Mouse (Mus musculus) heart, adult 2 months (tissue): ENCODE measurements around the gene Pias3. TPM values are rescaled to one million over a fixed set of nuclear protein-coding genes. Genes with fewer than 3 reads are reported as not detected.

Experiments used
- DNase-seq, 2 experiments: peaks; one replicate each; pipeline ENCODE4 v3.0.0; 2021
- H3K27ac ChIP-seq: fragments of 200-600 bp; 2 replicates; pipeline ENCODE4 v1.8.1; 2022
- H3K27me3 ChIP-seq: fragments of 200-500 bp; 2 replicates; pipeline ENCODE4 v1.6.1; 2012; ENCODE audit warnings: mild to moderate bottlenecking, low read length, inconsistent platforms, mixed read lengths; ENCODE audit not compliant: control insufficient read depth, insufficient read depth
- H3K36me3 ChIP-seq: fragments of 200-500 bp; 2 replicates; pipeline ENCODE4 v1.6.1; 2012; ENCODE audit warnings: low read length, inconsistent platforms; ENCODE audit not compliant: control insufficient read depth, insufficient read depth
- H3K4me1 ChIP-seq: fragments of 200-500 bp; 2 replicates; pipeline ENCODE4 v1.6.1; 2011; ENCODE audit warnings: low read length; ENCODE audit not compliant: control insufficient read depth, insufficient read depth
- H3K4me3 ChIP-seq: fragments of 200-600 bp; 2 replicates; pipeline ENCODE4 v1.8.1; 2022
- H3K79me2 ChIP-seq: fragments of 200-500 bp; replicated peaks from 2 replicates; pipeline ENCODE4 v1.6.1; 2012; ENCODE audit warnings: mild to moderate bottlenecking, inconsistent platforms, low read length, moderate library complexity, mixed read lengths; ENCODE audit not compliant: control insufficient read depth, insufficient read depth
- H3K9ac ChIP-seq: fragments of 200-500 bp; 2 replicates; pipeline ENCODE4 v1.6.1; 2012; ENCODE audit warnings: low read depth, mild to moderate bottlenecking, control low read depth, inconsistent platforms, low read length, mixed read lengths
- CTCF ChIP-seq: fragments of 200-600 bp; IDR thresholded peaks from 2 replicates; pipeline ENCODE4 v1.8.1; 2022; ENCODE audit warnings: antibody characterized with exemption, mild to moderate bottlenecking, moderate library complexity
- EP300 ChIP-seq: fragments of 200-500 bp; IDR thresholded peaks from 2 replicates; pipeline ENCODE4 v1.6.1; 2011; ENCODE audit warnings: low read depth, low read length, control low read depth; ENCODE audit not compliant: insufficient read depth
- POLR2A ChIP-seq: fragments of 200-500 bp; IDR thresholded peaks from 2 replicates; pipeline ENCODE4 v1.6.1; 2011; ENCODE audit warnings: mild to moderate bottlenecking, low read depth, low read length, control low read depth; ENCODE audit not compliant: insufficient read depth
- WGBS: fragments of 180-500 bp; shearing (Covaris S2); methylation state at CpG from one replicate; pipeline ENCODE4 v1.1.7; 2018; 5-methylcytosine and 5-hydroxymethylcytosine counted together
- intact Hi-C: fragments of 180-260 bp; cut with DNase I; formaldehyde crosslinking; loops from one replicate; pipeline ENCODE4 v1.15.1; 2025
- polyA plus RNA-seq: library from polyadenylated mRNA; depleted of rRNA; stranded (reverse); fragments of >200 nt; gene quantifications from 2 replicates; pipeline ENCODE4 v1.2.3, GENCODE M21; 2012
- total RNA-seq, 2 experiments: library from RNA; stranded (reverse); gene quantifications; 2 replicates each; pipeline ENCODE4 v1.2.3; 2021

Pias3 gene
- total and polyA plus RNA-seq, 3 experiments = 10.3 to 20.7 (median 11.7) TPM

- H3K4me1 ChIP-seq = peaks cover 1% of the 10 kb centered on the region; the same call in 1 of the 2 replicates
- WGBS = 62% methylated on average over 8 of the region's 8 CpGs
- H3K27me3 ChIP-seq = no peaks in the 10 kb centered on the region
- no peaks in the 10 kb centered on the region for H3K79me2 ChIP-seq
- TF ChIP-seq CTCF = no peak
- no peak for TF ChIP-seq POLR2A
- no peak for DNase-seq
- no peak overlapping the region for H3K4me3 ChIP-seq
- intact Hi-C loops = no loop called here
- no peak overlapping the region for H3K9ac ChIP-seq
- H3K27ac ChIP-seq = no peak overlapping the region
- H3K36me3 ChIP-seq = no peaks in the 10 kb centered on the region
Observed at GRCm38 (mm10) chr3:96674442-96674841, 21.7 kb upstream of the Pias3 start.

- no peaks in the 10 kb centered on the region for H3K27me3 ChIP-seq
- no peaks in the 10 kb centered on the region for H3K4me1 ChIP-seq
- no peaks in the 10 kb centered on the region for H3K36me3 ChIP-seq
- no peaks in the 10 kb centered on the region for H3K79me2 ChIP-seq
- no peak overlapping the region for H3K27ac ChIP-seq
- intact Hi-C loops = no loop called here
- no peak overlapping the region for H3K9ac ChIP-seq
- no peak for TF ChIP-seq POLR2A
- TF ChIP-seq CTCF = no peak
- TF ChIP-seq EP300 = no peak
- H3K4me3 ChIP-seq = no peak overlapping the region
- 86% methylated on average over 3 of the region's 3 CpGs for WGBS
- no peak for DNase-seq
Observed at GRCm38 (mm10) chr3:96675171-96675570, 21.0 kb upstream of the Pias3 start.

DNA sequence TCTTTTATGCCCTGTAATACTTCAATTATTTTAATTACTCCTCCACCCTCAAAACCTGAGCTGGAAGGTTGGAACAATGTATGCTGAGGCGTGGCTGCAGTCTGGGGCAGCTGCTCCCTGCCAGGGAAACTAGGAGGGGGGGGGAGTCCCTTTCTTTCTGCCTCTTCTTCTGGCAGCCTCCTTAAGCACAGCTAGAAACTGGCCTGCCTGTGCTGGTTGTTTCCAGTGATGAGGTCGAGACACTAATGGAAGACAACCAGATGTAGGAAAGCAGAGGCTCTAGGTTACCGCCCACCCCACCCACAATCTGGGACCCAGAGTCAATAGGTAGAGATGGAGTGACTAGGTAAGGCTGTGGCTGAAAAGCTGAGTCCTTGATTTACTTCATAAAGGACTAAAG is 20.5 kb upstream of the Pias3 start:
- no peak overlapping the region for H3K27ac ChIP-seq
- TF ChIP-seq EP300 = no peak
- TF ChIP-seq CTCF = no peak
- no peak for TF ChIP-seq POLR2A
- no peak overlapping the region for H3K9ac ChIP-seq
- 67% methylated on average over 3 of the region's 3 CpGs for WGBS
- H3K4me3 ChIP-seq = no peak overlapping the region
- DNase-seq = no peak
- no peaks in the 10 kb centered on the region for H3K79me2 ChIP-seq
- no peaks in the 10 kb centered on the region for H3K27me3 ChIP-seq
- H3K36me3 ChIP-seq = no peaks in the 10 kb centered on the region
- H3K4me1 ChIP-seq = no peaks in the 10 kb centered on the region
- intact Hi-C loops = no loop called here

GRCm38 (mm10) chr3:96678456-96678855 is 17.7 kb upstream of the Pias3 start:
- Histone ChIP-seq H3K27me3 (no peaks in the 10 kb centered on the region), H3K36me3 (no peaks in the 10 kb centered on the region), H3K9ac (no peak overlapping the region), H3K79me2 (no peaks in the 10 kb centered on the region), H3K4me3 (no peak overlapping the region), H3K4me1 (no peaks in the 10 kb centered on the region), H3K27ac (no peak overlapping the region)
- 70% methylated on average over 7 of the region's 7 CpGs for WGBS
- no peak for DNase-seq
- intact Hi-C loops = no loop called here
- TF ChIP-seq EP300 = no peak
- TF ChIP-seq POLR2A = no peak
- TF ChIP-seq CTCF = no peak

DNA sequence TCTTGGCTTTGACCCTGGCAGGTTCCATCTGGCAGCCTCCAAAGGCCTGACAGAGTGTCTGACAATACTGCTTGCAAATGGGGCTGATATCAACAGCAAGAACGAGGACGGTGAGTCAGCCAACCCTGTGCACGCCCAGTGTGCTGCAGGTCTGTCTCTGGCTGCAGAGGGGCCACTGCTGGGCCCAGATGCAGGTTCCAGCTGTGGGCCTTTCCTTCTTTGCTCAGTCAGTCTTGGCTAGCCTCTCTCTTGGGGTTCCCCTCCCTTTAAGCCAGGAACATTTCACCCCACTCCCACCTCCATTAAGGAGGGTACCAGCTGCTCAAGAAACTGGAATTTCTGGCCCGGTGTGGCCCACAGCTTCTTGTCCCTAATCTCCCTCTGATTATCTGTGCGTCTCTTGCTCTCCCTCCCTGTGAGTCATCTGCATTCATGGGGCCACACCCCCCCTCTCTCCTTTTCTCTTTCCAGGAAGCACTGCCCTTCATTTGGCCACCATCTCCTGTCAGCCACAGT is 17.0 kb upstream of the Pias3 start:
- H3K36me3 ChIP-seq = no peaks in the 10 kb centered on the region
- no peaks in the 10 kb centered on the region for H3K4me1 ChIP-seq
- 29% methylated on average over 5 of the region's 5 CpGs for WGBS
- no peaks in the 10 kb centered on the region for H3K27me3 ChIP-seq
- TF ChIP-seq EP300 (no peak), POLR2A (no peak), CTCF (no peak)
- intact Hi-C loops = no loop called here
- no peak overlapping the region for H3K9ac ChIP-seq
- H3K4me3 ChIP-seq = no peak overlapping the region
- H3K79me2 ChIP-seq = no peaks in the 10 kb centered on the region
- DNase-seq = no peak
- H3K27ac ChIP-seq = no peak overlapping the region

DNA sequence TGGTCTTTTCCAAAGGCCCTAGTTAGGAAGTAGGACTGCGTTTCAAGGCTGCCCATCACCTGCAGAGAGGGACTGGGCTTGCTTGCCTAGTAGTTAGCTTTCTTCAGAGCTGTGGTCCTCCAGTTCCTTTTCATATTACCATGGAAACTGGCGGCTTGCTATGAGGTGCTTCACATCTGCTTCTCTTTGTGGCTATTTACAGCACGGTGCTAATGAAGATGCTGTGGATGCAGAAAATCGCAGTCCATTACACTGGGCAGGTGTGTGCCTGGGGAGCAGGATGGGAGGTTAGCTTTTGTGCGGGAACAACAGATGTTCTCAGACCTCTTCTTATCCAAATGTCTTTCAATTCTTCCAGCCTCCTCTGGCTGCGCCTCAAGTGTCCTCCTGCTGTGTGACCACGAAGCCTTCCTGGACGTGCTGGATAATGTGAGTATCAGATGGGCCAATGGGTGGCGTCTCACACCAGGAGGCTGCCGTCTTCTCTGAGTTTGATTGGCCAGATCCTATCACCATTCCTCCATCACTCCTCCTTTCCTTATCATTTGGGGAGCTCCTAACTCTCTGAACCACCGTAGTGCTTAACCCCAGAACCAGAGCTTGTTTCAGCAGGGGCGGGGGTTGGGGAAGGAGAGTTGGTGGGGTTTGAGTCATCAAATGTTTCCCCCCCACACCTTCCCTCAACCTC is 15.8 kb upstream of the Pias3 start:
- no peak for TF ChIP-seq CTCF
- TF ChIP-seq POLR2A = no peak
- TF ChIP-seq EP300 = no peak
- 37% methylated on average over 12 of the region's 12 CpGs for WGBS
- no peaks in the 10 kb centered on the region for H3K36me3 ChIP-seq
- no peaks in the 10 kb centered on the region for H3K79me2 ChIP-seq
- H3K9ac ChIP-seq = no peak overlapping the region
- no peaks in the 10 kb centered on the region for H3K4me1 ChIP-seq
- H3K27ac ChIP-seq = no peak overlapping the region
- no peaks in the 10 kb centered on the region for H3K27me3 ChIP-seq
- DNase-seq = no peak
- intact Hi-C loops = no loop called here
- H3K4me3 ChIP-seq = no peak overlapping the region
